Mouse (Mus musculus): Measurements from ENCODE around the gene Myh11.

DNA sequence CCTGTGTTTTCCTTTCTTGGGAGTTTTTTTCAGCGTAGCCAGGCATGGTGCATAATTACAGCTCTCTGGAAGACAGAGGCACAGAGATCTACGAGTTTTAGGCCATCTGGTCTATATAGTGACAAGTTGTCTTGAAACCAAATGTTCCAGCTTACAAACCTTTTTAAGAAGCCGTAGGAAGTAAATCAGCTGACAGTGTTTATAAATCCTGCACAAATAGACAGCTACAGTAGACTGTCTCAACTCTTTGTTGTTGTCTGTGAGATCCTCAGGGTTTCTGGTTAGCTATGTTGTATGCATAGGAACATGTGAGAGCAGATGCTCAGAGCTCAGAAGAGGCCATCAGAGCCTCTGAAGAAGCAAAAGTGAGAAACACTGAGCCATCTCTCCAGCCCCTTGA, 6.0 kb upstream of the Myh11 start:
- TF ChIP-seq ZC3H11A (IDR thresholded peaks at IDR 0.05; ENCODE audit: borderline replicate concordance, low read depth, low read length) = no peak
- TF ChIP-seq HCFC1 (IDR thresholded peaks at IDR 0.05; ENCODE audit: borderline replicate concordance, insufficient read depth, low read length) = no peak

Measured in ES-E14 (cell line).